Mouse (Mus musculus) hindbrain, embryonic 12.5 days (tissue): ENCODE measurements around the gene Ccdc80. TPM values are rescaled to one million over a fixed set of nuclear protein-coding genes. Genes with fewer than 3 reads are reported as not detected.

Source experiments
- ATAC-seq: fragments of 200-750 bp; cut with Nextera tagmentation; 2 replicates; pipeline ENCODE4 v1.8.0; 2017; ENCODE audit warnings: moderate TSS enrichment; ENCODE audit not compliant: low FRiP score
- H3K27ac ChIP-seq: fragments of 300-500 bp; sonication (generic); 2 replicates; pipeline ENCODE4 v1.5.1; 2016; ENCODE audit warnings: mild to moderate bottlenecking
- H3K27me3 ChIP-seq: fragments of 300-500 bp; sonication (generic); 2 replicates; pipeline ENCODE4 v1.6.1; 2016; ENCODE audit warnings: mild to moderate bottlenecking
- H3K36me3 ChIP-seq: fragments of 300-500 bp; sonication (generic); 2 replicates; pipeline ENCODE4 v1.6.1; 2016; ENCODE audit warnings: mild to moderate bottlenecking
- H3K4me1 ChIP-seq: fragments of 300-500 bp; sonication (generic); 2 replicates; pipeline ENCODE4 v1.6.1; 2016
- H3K4me2 ChIP-seq: fragments of 300-500 bp; sonication (generic); replicated peaks from 2 replicates; pipeline ENCODE4 v1.6.1; 2016; ENCODE audit warnings: mild to moderate bottlenecking
- H3K4me3 ChIP-seq: fragments of 300-500 bp; sonication (generic); 2 replicates; pipeline ENCODE4 v1.5.1; 2016; ENCODE audit warnings: mild to moderate bottlenecking
- H3K9ac ChIP-seq: fragments of 300-500 bp; sonication (generic); 2 replicates; pipeline ENCODE4 v1.6.1; 2016; ENCODE audit warnings: mild to moderate bottlenecking, moderate library complexity
- H3K9me3 ChIP-seq: fragments of 300-500 bp; sonication (generic); replicated peaks from 2 replicates; pipeline ENCODE4 v1.6.1; 2016; ENCODE audit warnings: mild to moderate bottlenecking
- WGBS: fragments of 180-500 bp; shearing (Covaris S2); methylation state at CpG from one replicate; pipeline ENCODE4 v1.1.7; 2016; 5-methylcytosine and 5-hydroxymethylcytosine counted together
- polyA plus RNA-seq: library from polyadenylated mRNA; unstranded; fragments of >200 nt; fragmentation: Nextera tagmentation; extraction: Ambion mirVana; gene quantifications from 2 replicates; pipeline ENCODE4 v1.2.1, GENCODE M21; 2016

Ccdc80 gene
- polyA plus RNA-seq, 1 experiment from 2014 or later: 28.3 TPM

DNA sequence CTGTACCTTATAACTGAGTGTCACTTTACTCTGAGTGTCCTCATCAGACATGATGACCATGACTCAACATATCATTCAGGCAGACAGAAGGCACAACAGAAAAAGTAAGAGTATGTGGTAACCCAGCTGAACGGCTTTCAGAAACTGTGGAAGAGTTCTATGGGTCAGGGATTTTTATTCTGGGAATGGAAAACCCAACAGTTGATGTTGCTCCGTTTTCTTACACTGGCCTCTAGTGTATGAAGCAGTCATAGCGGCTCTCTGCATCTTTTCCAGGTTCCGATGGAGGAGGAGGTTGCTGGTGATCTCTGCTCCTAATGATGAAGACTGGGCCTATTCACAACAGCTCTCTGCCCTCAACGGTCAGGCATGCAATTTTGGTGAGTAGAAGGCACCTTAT is 29.4 kb downstream of the Ccdc80 start:
- H3K36me3 ChIP-seq: no peaks in the 10 kb centered on the region
- H3K4me3 ChIP-seq: no peak overlapping the region
- H3K9ac ChIP-seq: no peak overlapping the region
- no peak overlapping the region for H3K27ac ChIP-seq
- no peaks in the 10 kb centered on the region for H3K4me1 ChIP-seq
- no peak overlapping the region for H3K4me2 ChIP-seq
- 68% methylated on average over 5 of the region's 5 CpGs for WGBS
- H3K9me3 ChIP-seq: no peaks in the 10 kb centered on the region
- no peaks in the 10 kb centered on the region for H3K27me3 ChIP-seq
- ATAC-seq: no peak

DNA sequence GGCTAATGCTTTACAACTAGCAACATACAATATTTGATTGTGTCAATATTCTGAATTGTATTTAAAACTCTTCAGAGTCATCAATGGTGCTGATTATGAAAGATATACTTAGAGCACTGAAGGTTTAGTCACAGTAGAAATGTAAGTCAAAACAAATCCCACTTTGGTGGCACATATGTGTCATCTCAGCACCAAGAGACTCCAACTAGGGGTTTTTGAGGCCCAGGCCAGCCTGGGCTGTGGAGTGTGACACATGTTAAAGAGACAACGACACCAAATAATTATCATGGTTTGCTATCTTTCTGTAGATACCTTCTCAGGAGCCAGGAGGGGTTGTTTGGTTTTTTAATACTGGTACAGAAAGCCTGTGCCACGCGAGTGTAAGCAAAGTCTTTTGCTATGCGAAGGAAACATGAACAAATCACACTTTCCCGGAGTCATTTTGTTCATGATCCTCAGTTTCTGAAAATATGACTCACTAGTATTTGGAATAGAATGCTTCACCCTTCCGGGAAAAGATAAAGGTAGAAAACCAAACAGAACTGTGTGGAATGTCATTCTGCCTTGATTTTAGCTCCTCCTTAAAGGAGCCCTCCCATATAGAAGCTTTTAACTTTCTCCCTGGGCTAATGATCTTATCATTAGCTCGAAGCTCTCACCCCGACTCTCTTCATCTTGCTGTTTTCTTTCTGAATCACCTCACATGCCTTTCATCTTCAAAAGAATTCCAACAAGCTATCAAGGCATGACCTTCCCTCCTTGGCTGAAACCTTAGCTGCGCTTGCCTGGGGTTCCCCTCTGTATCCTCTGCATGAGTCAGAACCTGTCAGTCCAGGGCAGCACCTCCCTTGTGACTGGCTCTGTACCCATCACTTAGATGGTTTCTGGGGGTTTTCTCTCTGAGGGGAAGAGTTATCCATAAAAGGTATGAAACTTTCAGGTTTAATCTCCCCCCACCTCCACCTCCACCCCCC is 31.3 kb downstream of the Ccdc80 start:
- WGBS: 74% methylated on average over 9 of the region's 9 CpGs
- Histone ChIP-seq H3K36me3 (no peaks in the 10 kb centered on the region), H3K27me3 (no peaks in the 10 kb centered on the region), H3K9me3 (no peaks in the 10 kb centered on the region), H3K9ac (no peak overlapping the region), H3K4me1 (no peaks in the 10 kb centered on the region), H3K4me3 (no peak overlapping the region), H3K27ac (no peak overlapping the region), H3K4me2 (no peak overlapping the region)
- ATAC-seq: no peak

DNA sequence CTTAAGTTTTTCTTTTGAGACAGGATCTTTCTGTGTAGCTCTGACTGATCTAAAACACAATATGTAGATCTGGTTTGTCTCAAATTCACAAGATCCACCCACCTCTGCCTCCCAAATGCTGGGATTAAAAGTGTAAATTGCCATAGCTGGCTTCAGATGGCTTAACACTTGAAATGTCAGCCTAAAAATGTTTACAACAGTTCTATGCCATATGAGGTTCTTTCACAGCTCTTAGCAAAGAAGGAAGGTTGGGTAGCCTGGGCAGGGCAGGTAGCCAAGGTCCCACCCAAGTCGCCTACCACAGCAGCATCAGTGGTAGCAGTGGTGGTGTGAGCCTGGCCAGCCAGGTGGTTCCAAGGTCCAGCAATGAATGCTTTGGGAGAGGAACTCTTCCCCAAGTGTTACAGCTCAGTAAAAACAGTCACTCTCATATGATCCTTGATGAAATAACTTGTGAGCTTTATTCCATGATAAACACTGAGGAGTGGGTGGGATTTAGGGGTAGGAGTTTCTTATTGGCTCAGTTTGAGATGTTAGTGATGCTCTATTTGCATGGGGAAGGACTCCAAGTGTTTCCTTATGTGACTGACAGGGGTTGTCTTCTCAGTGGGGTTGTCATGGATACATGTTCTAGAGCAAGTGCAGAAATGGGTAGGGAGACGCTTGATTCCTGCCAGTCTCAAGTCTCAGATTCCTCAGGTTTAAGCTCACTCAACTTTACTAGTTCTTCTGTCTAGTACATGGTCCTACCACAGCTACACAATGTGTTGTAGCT is 34.9 kb downstream of the Ccdc80 start:
- Histone ChIP-seq H3K27me3 (no peaks in the 10 kb centered on the region), H3K9ac (no peak overlapping the region), H3K4me2 (no peak overlapping the region), H3K4me3 (no peak overlapping the region), H3K27ac (no peak overlapping the region), H3K36me3 (no peaks in the 10 kb centered on the region), H3K4me1 (no peaks in the 10 kb centered on the region), H3K9me3 (no peaks in the 10 kb centered on the region)
- no peak for ATAC-seq
- 84% methylated on average over 2 of the region's 2 CpGs for WGBS

DNA sequence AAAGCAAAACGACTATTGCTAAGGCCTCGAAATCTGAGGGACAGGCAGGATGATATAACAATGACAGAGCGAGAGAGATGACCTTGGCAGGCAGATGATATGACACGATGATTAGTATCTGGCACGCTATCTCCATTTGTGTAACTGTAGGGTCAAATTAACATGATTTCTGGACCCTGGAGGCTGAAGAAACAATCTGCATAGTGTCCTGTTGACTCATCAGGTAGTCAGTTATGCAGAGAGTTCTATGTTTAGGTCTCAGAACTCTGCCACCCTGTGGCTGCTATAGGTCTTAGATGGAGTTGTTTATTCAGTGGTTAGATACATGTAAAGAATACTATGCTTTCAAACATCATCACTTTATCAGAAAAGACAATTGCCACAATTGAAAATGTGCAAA is 48.5 kb downstream of the Ccdc80 start:
- Histone ChIP-seq H3K36me3 (peaks cover 67% of the 10 kb centered on the region), H3K9ac (no peak overlapping the region), H3K27me3 (no peaks in the 10 kb centered on the region), H3K4me2 (no peak overlapping the region), H3K4me3 (no peak overlapping the region), H3K4me1 (no peaks in the 10 kb centered on the region), H3K27ac (no peak overlapping the region), H3K9me3 (no peaks in the 10 kb centered on the region)
- WGBS: 96% methylated on average over 5 of the region's 5 CpGs
- no peak for ATAC-seq

DNA sequence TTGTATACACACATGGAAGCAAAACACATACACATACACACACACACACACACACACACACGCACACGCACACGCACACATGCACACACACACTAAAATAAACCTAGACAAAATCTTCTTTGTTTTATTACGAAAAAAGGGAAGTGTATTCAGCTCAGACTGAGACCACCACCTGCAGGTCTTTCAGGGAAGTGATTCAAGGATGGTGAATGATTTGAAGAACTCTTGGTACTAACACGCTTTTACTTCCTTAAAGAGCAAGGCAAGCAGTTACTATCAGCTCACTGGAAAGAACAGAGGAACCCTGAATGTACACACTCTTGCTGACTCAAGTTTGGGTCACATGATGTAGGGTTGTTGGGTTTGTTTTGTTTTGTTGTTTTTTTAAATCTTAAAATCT is 49.4 kb downstream of the Ccdc80 start:
- H3K27ac ChIP-seq: no peak overlapping the region
- H3K9ac ChIP-seq: no peak overlapping the region
- no peaks in the 10 kb centered on the region for H3K9me3 ChIP-seq
- no peak overlapping the region for H3K4me2 ChIP-seq
- H3K36me3 ChIP-seq: peaks cover 73% of the 10 kb centered on the region
- no peak for ATAC-seq
- 90% methylated on average over 5 of the region's 5 CpGs for WGBS
- no peaks in the 10 kb centered on the region for H3K4me1 ChIP-seq
- H3K27me3 ChIP-seq: no peaks in the 10 kb centered on the region
- H3K4me3 ChIP-seq: no peak overlapping the region

DNA sequence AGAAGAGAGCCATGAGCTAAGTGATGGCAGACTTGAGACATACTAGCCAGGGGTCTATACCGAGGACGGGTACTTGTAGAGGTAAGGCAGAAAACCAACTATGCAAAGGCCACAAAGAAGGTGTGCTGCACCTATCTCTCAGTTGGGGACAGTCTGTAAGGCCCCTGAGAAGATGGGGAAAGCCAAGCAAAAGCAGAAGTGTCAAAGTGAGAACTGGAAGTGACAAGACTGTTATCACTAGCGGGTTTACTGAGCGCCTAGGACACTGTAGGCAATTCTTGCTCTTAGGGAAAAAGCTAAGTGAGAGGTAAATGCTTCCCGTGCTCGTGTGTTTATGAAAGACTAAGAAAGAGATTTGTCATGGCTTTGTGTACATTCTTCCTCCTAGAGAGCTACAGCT is 51.9 kb downstream of the Ccdc80 start:
- H3K9me3 ChIP-seq: no peaks in the 10 kb centered on the region
- ATAC-seq: no peak
- WGBS: 91% methylated on average over 6 of the region's 6 CpGs

DNA sequence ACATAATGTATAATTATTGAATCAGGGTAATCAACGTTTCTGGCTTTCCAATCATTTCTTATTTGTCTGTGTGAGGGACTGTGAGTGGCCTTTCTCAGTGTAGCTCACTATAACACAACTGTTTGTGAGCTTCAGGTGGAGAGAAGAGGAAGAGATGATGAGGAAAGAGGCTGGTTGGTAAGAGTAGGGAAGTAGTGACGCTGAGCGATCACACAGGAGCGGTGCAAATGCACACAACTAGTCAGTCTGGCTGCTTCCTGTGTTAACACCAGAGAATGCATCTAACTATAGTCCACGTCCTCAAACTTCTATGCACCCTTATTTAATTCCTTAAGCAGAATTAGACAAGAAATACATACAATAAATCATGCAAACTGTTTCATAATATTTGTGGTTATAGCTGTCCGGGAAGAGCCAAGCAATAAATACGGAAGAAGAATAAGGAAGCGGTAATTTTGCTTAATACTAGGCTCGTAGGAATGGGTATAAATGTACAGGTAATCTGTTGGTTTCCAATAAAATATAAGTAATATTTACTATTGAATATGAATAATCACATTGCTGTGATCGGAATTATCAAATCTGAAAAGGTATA is 55.4 kb downstream of the Ccdc80 start:
- H3K4me2 ChIP-seq: no peak overlapping the region
- H3K4me1 ChIP-seq: no peaks in the 10 kb centered on the region
- H3K9me3 ChIP-seq: no peaks in the 10 kb centered on the region
- peaks cover 63% of the 10 kb centered on the region for H3K36me3 ChIP-seq
- no peaks in the 10 kb centered on the region for H3K27me3 ChIP-seq
- WGBS: 96% methylated on average over 10 of the region's 10 CpGs
- H3K4me3 ChIP-seq: no peak overlapping the region
- no peak for ATAC-seq
- H3K27ac ChIP-seq: no peak overlapping the region
- no peak overlapping the region for H3K9ac ChIP-seq

More for the DNA sequence above, 51.9 kb downstream of the Ccdc80 start:
- Histone ChIP-seq H3K9ac (no peak overlapping the region), H3K36me3 (peaks cover 73% of the 10 kb centered on the region), H3K27ac (no peak overlapping the region), H3K27me3 (no peaks in the 10 kb centered on the region), H3K4me2 (no peak overlapping the region), H3K4me1 (no peaks in the 10 kb centered on the region), H3K4me3 (no peak overlapping the region)

DNA sequence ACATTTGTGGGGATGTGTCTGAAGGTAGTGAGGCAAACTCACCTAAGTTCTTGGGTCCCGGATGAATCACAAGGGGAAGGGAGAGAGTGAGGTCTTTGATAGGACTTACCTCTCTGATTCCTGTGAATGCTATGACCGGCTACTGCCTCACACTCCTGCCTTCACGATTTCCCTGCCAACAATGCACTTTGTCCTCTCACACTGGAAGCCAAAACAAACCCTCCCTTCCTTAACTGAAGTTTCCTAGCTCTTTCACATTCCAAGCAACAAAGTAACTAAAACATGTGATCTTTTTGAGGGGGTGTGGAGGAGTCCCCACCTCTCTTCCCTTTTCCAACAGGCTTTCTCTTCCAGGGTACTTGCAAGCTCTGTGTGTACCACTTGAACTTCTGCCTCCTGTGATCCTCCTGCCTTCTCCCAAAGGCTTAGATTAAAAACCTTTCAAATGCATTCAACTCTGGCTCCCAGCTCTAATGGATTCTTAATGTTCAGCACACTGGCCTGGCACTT is 61.6 kb downstream of the Ccdc80 start:
- peaks cover 13% of the 10 kb centered on the region for H3K4me1 ChIP-seq
- no peaks in the 10 kb centered on the region for H3K27me3 ChIP-seq
- no peak overlapping the region for H3K27ac ChIP-seq
- H3K9me3 ChIP-seq: no peaks in the 10 kb centered on the region
- 93% methylated on average over 3 of the region's 3 CpGs for WGBS
- ATAC-seq: no peak
- H3K9ac ChIP-seq: no peak overlapping the region
- H3K4me2 ChIP-seq: no peak overlapping the region
- no peak overlapping the region for H3K4me3 ChIP-seq
- H3K36me3 ChIP-seq: peaks cover 17% of the 10 kb centered on the region

DNA sequence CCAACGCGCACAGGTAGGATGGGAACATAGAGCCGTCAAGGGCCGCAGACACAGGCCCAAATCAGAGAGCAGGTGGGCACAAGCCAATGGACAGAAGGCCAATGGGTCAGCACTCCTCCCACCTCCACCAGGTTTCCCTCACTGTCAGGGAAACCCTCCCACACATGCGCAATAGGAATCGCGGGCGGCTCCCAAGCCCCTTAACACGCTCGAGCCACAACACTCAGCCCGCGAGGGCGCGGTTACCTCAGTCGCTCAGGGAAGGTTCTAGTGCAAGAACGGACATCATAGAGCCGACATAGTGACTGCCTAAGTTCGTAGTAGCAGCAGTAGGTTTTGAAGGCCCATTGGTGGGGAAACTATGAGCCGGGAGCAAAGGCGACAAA is 64.9 kb downstream of the Ccdc80 start:
- H3K27me3 ChIP-seq: no peaks in the 10 kb centered on the region
- H3K9me3 ChIP-seq: no peaks in the 10 kb centered on the region
- peak overlapping the region; percentile 68 for H3K9ac ChIP-seq
- peak; percentile 81 for ATAC-seq
- H3K4me3 ChIP-seq: peak overlapping the region; percentile 84
- H3K4me1 ChIP-seq: peaks cover 20% of the 10 kb centered on the region
- H3K36me3 ChIP-seq: no peaks in the 10 kb centered on the region
- H3K4me2 ChIP-seq: peak overlapping the region; percentile 70
- H3K27ac ChIP-seq: peak overlapping the region; percentile 95
- 3% methylated on average over 20 of the region's 20 CpGs for WGBS

DNA sequence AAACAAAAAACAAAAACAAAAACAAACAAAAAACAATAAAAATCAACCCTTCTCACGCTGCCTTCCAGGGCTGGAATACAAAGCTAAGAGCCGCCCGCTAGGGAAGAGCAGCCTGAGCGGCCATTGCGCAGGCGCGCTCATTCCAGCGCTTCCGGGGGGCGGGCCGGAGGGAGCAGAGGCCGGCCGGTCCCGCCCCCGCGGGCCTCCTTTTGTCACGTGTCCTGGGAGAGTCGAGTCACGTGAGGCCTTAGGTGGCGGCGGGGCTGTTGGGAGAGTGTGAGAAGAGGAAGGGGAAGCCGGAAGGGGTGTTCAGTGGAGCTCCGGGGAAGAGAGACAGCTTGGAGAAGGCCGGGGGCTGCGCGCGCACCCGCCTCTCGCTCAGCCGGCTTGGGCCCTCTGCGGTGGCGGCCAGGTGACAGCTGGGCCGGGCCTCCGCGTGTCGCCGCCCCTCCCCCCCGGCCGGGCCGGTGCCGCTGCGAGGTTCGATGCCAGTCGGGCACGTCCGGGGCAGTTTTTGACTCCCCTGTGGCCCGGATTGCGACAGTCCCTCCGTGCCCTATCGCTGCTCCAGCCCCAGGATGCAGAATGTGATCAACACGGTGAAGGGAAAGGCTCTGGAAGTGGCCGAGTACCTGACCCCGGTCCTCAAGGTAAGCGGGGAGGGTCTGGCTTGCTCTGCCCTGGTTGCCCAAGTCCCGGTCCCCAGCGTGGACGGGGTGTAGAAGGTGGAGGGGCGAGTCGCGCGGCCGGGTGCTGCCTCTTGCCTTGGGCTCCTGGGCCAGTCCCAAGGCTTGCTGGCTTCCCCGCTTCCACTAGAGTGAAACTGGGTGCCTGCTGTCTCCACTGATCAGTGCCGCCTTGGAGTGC is 65.6 kb downstream of the Ccdc80 start, which contains the start of the genes Slc35a5 and Atg3:
Gene Slc35a5, minus strand, starts transcription at position 185 of the 867 bp plus-strand sequence.
Gene Atg3, plus strand, starts transcription at position 264 of the 867 bp plus-strand sequence.
- ATAC-seq: peak; percentile 99
- Histone ChIP-seq H3K27ac (peak within 1 kb of the TSS; percentile 95), H3K9me3 (no peaks in the 10 kb centered on the region), H3K27me3 (no peaks in the 10 kb centered on the region), H3K9ac (peak within 1 kb of the TSS; percentile 88), H3K36me3 (no peaks in the 10 kb centered on the region), H3K4me1 (peaks cover 20% of the 10 kb centered on the region), H3K4me2 (peak within 1 kb of the TSS; percentile 70), H3K4me3 (peak within 1 kb of the TSS; percentile 84)
- under 1% methylated on average over 59 of the region's 64 CpGs for WGBS

DNA sequence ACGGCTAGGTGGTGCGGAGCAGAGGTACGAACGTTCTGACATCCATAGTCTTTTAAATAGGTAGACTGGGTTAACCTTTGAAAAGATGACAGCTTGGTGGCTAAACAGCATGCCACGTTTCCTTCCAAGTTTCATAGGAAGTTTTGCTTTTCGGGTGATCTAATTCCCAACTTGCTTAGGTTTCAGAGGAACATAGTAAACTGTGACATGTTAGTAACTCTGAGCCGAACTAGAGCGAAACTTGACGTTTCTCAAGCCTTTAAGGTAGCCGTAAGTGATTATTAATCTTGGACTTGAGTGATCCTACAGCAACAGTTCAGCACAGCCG is 66.2 kb downstream of the Ccdc80 start:
- Histone ChIP-seq H3K4me3 (peak overlapping the region; percentile 84), H3K9ac (peak overlapping the region; percentile 88), H3K4me1 (peaks cover 20% of the 10 kb centered on the region), H3K36me3 (no peaks in the 10 kb centered on the region), H3K27ac (peak overlapping the region; percentile 95), H3K4me2 (peak overlapping the region; percentile 70), H3K27me3 (no peaks in the 10 kb centered on the region), H3K9me3 (no peaks in the 10 kb centered on the region)
- WGBS: 6% methylated on average over 11 of the region's 11 CpGs
- ATAC-seq: no peak
